Mouse (Mus musculus) neutrophil, adult 5-6 weeks (primary cell): ENCODE data around the gene Plxnb2. TPM values are rescaled to one million over a fixed set of nuclear protein-coding genes. Genes with fewer than 3 reads are reported as not detected.

Source experiments
- ATAC-seq: fragments of 151-379, 151-347 bp; 2 replicates; pipeline ENCODE4 v1.8.0; 2017; ENCODE audit warnings: mild to moderate bottlenecking, moderate TSS enrichment; ENCODE audit not compliant: insufficient number of reproducible peaks, poor library complexity, low FRiP score, severe bottlenecking; ENCODE audit errors: extremely low read depth
- total RNA-seq: library from RNA; stranded (forward); fragments of 200-1000 nt; gene quantifications from 2 replicates; pipeline ENCODE4 v1.2.3, GENCODE M21; 2017

Gene Plxnb2
- total RNA-seq, 1 experiment from 2014 or later = 15.7 TPM

DNA sequence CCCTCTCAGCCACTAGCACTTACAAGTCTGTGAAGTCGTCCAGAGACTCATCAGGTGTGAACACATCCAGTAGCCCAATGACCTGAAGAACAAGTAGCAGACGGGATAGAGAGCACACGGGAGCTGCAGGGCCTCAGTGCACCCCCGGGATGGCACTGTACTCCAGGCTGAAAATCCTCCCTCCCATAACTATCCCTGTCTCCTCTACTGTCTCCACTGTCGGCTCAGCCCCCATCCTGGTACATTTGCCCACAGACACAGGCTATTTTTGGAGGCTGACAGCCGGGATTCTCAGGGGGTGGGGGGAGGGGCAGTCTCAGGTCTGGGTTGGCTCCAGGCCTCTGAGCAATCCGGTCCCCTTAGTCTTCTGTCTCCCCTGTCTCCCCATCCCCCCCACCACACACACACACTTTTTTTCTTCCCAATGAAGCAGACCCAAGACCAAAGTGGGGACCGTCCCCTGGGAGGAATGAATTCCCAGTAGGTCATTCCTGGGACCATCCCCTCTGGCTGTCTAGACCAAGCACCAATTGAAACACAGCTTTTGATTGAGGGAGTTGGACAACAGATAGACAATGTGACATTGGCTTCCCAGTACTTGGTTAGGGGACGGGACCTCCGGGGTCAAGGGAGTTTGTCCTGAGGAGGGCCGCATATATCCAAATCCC is 43.1 kb downstream of the Plxnb2 start:
- ATAC-seq = no peak

DNA sequence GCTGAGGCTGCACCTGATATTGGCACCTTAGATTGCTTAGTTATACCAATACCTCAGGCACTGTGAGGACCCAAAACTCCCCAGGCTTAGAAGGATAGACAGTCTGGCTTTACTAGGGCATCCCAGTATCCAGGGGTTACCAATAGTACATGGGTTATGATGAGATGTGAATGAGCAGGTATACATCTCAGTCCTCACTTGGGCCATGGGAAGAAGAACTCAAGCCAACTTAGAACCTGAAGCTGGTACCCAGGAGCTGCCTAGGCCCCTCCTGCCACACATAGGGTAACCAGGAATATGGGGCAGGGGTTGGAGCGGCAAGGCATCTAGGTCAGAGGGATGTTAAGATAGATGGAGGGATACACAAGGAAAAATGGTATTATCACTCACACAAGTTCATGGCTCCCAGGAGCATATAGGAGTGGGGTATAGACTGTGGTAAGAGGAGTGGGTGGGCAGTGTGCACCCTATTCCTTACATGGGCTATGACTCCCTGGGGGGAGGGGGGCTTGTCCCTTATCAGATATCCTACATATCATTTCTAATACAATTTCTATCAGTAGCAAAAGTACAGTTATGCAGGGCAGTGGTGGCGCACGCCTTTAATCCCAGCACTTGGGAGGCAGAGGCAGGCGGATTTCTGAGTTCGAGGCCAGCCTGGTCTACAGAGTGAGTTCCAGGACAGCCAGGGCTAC is 44.0 kb downstream of the Plxnb2 start:
- no peak for ATAC-seq

DNA sequence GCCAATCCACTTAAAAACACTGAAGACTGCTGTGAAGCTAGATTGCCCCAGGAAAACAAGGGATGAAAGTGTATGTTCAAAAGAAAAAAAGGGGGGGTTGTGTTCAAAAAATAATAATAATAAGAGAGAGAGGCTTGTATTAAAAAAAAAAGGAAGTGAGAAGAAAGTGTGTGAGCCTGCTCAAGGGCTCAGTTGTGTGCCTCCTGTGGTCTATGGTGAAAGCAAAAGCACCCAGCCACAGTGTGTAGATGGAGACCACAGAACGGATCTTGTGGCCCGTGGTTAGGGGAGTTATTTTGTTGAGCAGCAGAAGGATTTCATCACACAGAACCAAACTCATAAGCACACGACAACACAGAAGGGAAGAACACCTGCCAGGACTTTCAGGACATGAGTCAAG is 49.3 kb downstream of the Plxnb2 start:
- ATAC-seq = peak; percentile 77

DNA sequence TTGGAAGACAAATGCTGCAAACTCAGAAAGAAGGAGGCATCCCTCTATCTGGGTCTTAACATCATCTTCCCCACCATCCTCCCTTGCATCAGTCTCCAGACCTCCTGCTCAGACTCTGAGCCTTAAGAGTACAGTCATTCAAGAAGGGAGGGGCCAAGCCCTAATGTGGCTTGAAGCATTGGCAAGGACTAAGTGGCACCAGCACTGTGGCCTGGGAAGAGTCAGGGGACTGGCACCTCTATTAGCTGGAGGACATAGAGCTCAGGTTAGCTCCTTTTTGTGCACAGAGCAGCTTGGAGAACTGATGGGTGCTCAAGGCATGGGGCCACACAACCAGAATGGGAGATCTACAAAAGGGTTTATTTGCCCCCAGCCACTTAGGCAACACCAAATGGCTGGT is 50.3 kb downstream of the Plxnb2 start:
- no peak for ATAC-seq

DNA sequence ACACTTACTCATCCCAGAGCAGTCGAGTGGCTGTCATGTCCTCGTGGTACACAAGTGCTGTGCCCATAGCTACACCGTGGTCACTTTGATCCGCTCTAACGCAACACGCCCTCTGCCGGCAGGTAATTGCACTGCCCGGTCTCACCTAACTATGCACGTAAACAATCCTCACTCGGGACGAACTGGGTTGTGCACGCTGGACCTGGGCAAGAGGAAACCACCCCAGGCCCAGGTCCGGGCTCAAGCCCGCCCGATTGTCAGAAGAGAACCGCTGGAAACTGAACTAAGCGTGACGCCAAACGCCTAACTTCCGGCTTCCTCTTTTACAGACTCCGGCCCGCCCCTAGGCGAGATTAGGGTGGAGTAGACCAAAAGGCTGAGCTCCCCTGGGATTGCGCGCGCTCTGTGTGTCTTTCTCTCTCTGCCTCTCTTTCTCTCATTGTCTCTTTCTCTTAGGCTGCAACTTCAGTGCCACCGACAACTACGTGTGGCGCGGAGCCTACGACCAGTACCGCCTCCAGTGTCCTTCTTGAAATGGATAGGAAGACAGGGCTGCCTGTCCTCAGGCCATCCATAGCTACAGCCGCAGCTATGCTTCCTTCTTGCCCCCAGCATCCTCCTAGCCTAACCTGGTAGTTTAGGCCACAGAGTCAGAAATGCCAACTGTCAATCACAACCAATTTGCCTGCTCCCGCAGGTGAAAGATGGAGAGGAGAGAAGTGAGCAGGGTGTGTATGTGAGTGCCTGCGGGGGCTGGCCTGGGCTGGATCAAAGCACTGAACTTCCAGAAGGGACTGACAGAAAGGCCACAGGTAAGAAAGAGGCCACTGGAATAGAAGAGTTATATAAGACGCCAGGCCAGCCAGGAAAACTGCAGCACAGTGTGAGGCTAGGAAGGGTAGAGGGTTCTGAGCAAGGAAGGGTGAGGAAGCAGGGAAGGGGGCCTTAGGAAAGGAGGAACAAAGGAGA is 51.9 kb downstream of the Plxnb2 start, which contains the start of gene Hdac10:
Gene Hdac10 (minus strand): TSS at position 319 of the 969 bp plus-strand sequence.
- ATAC-seq = peak; percentile 70

DNA sequence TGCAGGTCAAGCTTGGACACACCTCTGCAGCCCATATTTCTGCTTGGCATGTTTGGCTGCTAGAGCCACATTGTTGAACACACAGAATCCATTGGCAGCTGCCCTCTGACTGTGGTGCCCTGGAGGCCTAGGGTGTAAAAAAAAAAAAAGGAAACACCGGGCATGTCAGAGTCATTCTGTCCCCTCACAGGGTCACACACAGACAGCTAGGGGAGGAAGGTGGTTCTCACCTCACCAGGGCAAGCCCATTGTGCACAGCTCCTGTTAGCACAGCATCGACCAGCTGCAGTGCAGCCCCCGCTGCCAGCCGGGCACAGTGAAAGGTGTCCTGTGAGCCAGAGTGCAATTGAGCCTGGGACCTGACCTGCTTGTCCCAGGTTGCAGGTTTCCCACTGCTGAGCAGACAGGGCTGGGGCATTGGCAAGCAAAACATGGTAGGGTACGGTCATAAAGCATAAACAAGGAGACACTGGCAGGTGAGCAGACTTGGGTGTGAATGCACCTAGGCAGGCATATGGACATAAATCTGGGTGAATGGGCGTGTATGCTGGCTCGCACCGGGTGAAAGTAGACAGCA is 53.1 kb downstream of the Plxnb2 start:
- no peak for ATAC-seq

DNA sequence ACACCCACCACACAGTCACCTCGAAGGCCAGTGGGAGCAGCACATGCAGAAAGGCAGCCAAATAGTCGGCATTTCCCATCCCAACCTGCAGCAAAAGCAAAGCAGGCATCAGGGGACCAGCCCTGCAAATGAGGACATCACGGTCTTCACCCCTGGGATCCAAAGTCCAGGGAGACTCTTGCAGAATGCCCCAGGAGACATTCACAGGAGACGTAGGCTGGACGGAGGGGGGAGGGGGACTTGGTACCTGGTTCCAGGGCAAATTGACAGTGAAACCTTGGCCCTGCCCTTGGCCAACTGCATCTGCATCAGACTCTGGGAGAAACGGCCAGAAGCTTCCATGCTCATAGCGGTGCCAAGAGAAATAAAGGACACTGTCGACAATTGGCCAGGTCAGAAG is 54.0 kb downstream of the Plxnb2 start:
- no peak for ATAC-seq

DNA sequence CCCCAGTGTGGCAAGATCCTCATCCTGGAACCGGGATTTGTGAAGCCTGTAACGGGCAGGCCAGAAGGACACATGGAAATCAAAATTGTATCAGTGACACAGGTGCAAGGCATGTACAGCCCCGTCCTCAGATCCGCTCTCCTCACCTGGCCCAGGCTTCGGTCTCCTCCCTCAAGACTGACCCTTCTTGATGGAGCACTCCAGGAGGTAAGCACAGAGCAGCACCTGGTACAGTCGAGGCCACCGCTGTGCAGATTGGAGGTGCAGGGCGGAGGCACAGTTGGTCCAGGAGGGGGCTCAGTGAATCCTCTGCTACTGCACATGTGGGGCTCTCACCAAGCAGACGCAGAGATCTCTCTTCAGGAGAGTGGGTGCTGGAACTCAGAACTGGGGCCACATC is 55.2 kb downstream of the Plxnb2 start:
- ATAC-seq = no peak

DNA sequence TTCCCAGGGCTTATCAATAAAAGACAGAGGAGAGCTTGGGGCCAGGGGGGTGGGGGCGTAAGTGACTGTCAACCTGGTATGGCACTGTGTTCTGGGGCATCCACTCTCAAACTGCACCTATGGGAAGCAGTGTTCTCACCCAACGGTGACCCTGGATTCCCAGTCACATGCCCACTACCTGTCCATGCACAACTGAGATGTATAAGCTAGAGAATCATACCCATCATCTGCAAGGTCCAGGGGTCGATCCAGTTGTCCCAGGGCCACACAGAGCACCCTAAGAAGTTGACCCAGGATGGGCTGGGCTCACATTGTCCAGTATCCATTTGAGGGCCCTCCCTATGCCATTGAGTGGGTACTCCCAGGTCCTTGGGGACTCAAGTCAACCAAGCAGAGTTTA is 56.3 kb downstream of the Plxnb2 start:
- no peak for ATAC-seq

DNA sequence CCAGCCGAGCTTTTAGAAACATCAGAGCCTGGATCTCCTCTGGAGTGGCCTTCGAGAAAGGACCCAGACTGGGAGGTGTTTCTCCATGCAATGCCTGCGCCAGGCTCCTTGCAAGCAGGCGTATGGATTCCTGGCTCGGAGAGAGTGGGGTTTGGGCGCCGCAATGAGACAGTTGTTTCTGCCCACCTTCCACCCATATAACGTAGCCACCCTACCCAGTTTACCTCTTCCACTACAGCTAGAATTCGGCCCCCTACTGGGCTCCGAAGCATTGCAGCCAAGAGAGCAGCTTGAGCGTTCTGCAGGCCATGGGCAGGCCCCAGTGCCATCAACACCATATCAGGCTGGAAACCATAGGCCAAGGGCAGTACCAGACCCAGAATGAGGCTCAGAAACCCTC is 57.0 kb downstream of the Plxnb2 start:
- no peak for ATAC-seq

DNA sequence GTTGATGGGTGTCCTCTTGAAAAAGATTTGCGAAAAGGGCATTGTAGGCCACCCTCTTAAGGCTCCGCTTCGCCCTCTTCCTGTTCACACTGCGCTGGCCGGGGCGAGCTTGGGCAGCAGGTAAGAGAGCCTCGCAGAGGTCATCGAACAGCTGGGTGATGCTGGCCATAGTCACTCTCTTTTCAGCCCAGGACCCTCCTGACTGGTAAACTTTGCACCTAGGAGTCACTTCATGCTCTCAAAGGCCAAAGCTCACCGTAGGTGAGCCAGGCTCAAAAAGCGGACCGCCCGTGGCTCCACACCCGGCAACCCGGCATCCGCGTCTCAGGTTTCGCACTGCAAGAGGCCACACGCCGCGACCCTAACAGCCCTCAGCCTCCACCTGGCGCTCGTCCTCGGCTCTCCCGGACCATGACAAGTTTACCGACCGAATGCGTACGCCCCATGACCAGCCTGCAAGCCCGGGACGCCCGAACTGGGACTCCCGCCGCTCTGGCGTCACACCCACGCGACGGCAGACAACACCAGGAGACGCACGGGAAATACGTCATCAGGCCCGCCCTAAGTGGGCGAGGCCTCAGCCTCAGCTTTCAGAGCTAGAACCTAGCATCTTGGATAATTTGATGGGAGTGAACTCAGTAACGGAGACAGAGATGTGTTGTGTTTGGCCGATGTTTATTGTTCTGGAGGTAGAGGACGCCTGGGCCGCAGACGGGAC is 57.8 kb downstream of the Plxnb2 start, which contains the start of gene Tubgcp6:
Gene Tubgcp6 (minus strand): TSS at position 464 of the 718 bp plus-strand sequence.
- ATAC-seq = peak; percentile 94

DNA sequence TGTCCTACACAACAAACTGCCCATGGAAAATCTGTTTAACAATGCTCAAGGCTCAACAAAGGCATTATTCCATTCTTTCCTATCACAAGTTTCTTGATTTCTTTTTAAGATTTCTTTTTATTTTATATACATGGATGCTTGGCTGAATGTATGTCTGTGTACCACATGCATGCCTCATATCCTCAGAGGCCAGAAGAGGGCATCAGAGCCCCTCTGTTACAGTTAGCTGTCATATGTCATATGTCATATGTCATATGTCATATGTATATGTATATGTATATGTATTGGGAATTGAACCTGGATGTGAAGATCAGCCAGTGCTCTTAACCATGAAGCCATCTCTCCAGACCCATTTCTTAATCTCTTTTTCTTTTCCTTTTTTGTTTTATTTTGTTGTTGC is 62.6 kb downstream of the Plxnb2 start:
- ATAC-seq = peak; percentile 51; the same call in 1 of the 2 replicates

DNA sequence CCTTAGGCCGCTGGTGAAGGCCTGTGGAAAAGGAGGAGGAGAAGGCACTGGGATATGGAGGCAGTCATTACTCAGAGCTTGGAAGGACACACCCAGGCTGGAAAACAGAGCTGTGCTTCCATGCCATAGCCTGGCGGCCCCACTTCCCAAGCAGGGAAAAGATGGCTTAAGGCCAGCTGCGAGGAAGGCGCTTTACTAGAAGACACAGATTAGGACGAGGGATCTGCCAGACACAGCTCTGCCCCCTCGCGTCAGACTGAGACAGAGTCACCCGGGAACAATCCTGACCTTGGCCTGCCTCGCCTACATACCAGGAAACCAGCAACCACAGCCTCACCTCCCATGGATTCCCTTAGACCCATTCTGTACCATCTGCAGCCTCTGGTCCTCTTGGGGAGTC is 70.4 kb downstream of the Plxnb2 start:
- no peak for ATAC-seq

DNA sequence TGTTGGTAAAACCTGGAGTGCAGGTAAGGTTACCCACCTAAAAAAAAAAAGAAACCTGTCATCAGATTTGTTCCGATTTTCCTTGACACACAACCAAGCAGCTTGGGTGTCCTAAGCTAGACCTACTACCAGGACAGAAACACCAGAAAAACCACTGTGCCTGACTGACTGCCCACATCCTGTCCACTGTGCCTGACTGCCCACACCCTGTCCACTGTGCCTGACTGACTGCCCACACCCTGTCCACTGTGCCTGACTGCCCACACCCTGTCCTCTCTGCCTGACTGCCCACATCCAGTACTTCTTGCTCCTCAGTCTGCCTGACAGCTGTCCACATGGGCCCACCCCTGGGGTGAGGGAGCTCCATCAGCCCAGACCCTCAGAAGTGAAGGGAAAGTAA is 73.6 kb downstream of the Plxnb2 start:
- no peak for ATAC-seq

DNA sequence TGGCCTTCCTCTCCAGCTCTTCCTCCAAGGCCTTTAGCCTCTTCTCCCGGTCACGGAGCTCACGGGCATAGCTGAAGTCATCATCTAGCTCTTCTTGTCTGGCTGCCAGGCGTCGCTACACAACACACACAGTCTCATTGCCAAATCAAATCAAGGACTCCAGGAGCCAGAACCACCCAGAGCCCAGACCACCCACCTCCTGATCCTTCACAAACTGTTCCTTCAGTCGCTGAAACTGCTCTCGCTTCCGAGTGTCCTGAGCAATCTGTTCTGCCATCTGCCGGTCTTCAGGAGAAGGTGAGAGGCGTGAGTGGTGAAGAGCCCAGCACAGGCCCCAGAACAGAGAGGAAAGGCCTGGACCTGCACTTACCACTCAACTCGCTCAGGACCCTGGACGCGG is 74.5 kb downstream of the Plxnb2 start:
- ATAC-seq = no peak
